Mouse (Mus musculus) kidney, postnatal 4 days (tissue): ENCODE results near the gene Wipf1.

Experiments
- DNase-seq, 2 experiments: peaks; one replicate each; pipeline ENCODE4 v3.0.0; 2021; ENCODE audit warnings: mixed read lengths in 2 of 2

The Wipf1 gene

GRCm38 (mm10) chr2:73467071-73467851 is 62.3 kb downstream of the Wipf1 start:
- no peak for DNase-seq

GRCm38 (mm10) chr2:73466481-73466880 is 63.1 kb downstream of the Wipf1 start:
- no peak for DNase-seq

- peak; percentile 14 to 19 for DNase-seq
Measured at GRCm38 (mm10) chr2:73463431-73464194, 65.9 kb downstream of the Wipf1 start.

- no peak for DNase-seq
Measured at GRCm38 (mm10) chr2:73462757-73463339, 66.7 kb downstream of the Wipf1 start.

GRCm38 (mm10) chr2:73462265-73462664 is 67.3 kb downstream of the Wipf1 start:
- no peak for DNase-seq

- DNase-seq: no peak
Measured at GRCm38 (mm10) chr2:73460168-73460567, 69.4 kb downstream of the Wipf1 start.

- no peak for DNase-seq
Measured at GRCm38 (mm10) chr2:73459607-73460153, 69.9 kb downstream of the Wipf1 start.

- DNase-seq: no peak
Measured at GRCm38 (mm10) chr2:73456886-73457285, 72.6 kb downstream of the Wipf1 start.

GRCm38 (mm10) chr2:73456154-73456553 is 73.4 kb downstream of the Wipf1 start:
- no peak for DNase-seq

GRCm38 (mm10) chr2:73455541-73455940 is 74.0 kb downstream of the Wipf1 start:
- no peak for DNase-seq

GRCm38 (mm10) chr2:73454682-73455081 is 74.9 kb downstream of the Wipf1 start:
- no peak for DNase-seq

GRCm38 (mm10) chr2:73454186-73454585 is 75.3 kb downstream of the Wipf1 start:
- no peak for DNase-seq

- DNase-seq: no peak
Measured at GRCm38 (mm10) chr2:73453717-73454116, 75.8 kb downstream of the Wipf1 start.

GRCm38 (mm10) chr2:73453085-73453484 is 76.4 kb downstream of the Wipf1 start:
- no peak for DNase-seq

GRCm38 (mm10) chr2:73452556-73452955 is 77.0 kb downstream of the Wipf1 start:
- no peak for DNase-seq

GRCm38 (mm10) chr2:73451541-73451940 is 78.0 kb downstream of the Wipf1 start:
- DNase-seq: no peak

GRCm38 (mm10) chr2:73450172-73450715 is 79.3 kb downstream of the Wipf1 start:
- DNase-seq: peak; percentile 28 to 53

GRCm38 (mm10) chr2:73443985-73444384 is 85.5 kb downstream of the Wipf1 start:
- no peak for DNase-seq

GRCm38 (mm10) chr2:73442015-73442414 is 87.5 kb downstream of the Wipf1 start:
- DNase-seq: no peak

- DNase-seq: no peak
Measured at GRCm38 (mm10) chr2:73440319-73440718, 89.2 kb downstream of the Wipf1 start.

GRCm38 (mm10) chr2:73436976-73437375 is 92.6 kb downstream of the Wipf1 start:
- DNase-seq: no peak

- no peak for DNase-seq
Measured at GRCm38 (mm10) chr2:73435847-73436246, 93.7 kb downstream of the Wipf1 start.

- DNase-seq: peak; percentile 42 to 51
Measured at GRCm38 (mm10) chr2:73431959-73432396, 97.6 kb downstream of the Wipf1 start.
